Mouse (Mus musculus) c-Kit-positive CD71-positive TER-119-negative erythroid progenitor cells, embryonic 14.5 days (primary cell): Measurements from ENCODE around the gene Pnma1.

Source experiments
- DNase-seq: peaks from one replicate; pipeline ENCODE4 v3.0.0-alpha.2; 2013; ENCODE audit warnings: low read depth

The Pnma1 gene

DNA sequence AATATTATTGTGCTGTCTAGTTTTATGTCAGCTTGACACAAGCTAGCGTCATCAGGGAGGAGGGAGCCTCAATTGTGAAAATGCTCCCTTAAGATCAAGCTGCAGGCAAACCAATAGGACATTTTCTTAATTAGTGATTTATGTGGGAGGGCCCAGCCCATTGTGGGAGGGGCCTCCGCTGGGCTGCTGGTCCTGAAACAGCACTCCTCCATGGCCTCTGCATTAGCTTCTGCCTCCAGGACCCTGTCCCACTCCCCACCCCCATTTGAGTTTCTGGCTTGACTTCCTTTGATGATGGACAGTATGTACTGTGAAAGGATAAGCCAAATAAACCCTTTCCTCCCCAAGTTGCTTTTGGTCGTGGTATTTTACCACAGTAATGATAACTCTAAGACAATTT lies 41.3 kb downstream of the Pnma1 start:
- DNase-seq = no peak

DNA sequence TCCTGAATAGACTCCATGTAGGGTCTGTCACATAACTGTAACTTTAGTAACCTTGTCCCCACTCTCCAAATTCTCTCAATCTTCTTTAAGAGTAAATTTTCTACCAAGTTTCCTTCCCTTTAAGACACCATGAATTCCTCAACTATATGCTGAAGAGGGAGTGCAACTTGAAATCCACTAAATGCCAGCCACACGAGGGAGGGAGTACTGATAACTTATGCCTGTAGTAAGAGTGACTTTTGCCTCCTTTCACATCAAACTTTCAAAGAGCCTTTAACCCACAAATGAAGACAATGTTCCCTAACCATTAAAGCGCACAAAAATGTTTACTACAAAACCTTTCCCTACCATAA lies 46.8 kb downstream of the Pnma1 start:
- DNase-seq = no peak

DNA sequence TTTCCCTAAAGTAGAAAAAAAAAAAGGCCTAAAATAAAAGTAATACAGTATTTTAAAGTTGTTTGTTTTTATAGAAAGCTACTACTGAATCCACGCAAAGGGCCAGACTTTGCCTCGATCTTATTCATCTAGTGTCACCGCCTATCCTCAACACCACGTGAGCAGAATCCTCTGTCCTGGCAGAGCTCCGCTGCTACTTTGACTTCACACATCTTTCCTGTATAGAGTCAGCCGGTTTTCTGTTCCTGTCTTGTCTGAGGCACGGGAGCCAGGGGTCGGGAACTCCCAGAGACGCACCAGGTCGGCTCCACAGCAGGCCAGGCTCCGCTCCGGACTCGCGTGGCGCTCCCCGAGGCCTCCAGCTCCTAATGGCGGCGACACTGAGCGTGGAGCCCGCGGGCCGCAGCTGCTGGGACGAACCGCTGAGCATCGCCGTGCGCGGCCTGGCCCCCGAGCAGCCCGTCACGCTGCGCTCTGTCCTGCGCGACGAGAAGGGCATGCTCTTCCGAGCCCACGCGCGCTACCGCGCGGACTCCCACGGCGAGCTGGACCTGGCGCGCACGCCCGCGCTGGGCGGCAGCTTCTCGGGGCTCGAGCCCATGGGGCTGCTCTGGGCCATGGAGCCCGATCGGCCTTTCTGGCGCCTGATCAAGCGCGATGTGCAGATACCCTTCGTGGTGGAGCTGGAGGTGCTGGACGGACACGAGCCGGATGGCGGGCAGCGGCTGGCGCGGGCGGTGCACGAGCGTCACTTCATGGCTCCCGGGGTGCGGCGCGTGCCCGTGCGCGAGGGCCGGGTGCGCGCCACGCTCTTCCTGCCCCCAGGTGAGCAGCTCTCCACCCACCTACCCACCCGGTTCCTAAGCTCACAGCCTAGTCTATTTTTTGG lies 47.4 kb downstream of the Pnma1 start, which contains the start of gene Acot6:
Gene Acot6, plus strand, starts transcription at position 51 of the 889 bp plus-strand sequence.
- DNase-seq = peak; percentile 55

DNA sequence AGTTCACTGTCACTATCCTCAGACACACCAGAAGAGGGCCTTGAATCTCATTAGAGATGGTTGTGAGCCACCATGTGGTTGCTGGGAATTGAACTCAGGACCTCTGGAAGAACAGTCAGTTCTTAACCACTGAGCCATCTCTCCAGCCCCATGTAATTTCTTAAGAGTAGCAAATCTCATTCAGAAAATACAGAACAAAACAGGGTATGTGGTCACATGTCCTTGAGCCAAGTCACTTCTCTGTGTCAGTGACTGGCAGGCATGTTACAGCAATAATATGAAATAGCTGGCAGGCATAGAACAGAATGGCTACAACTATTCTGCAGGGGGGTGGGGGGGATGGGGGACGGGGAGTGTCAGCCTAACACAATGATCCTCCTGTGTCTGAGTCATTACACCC lies 48.2 kb downstream of the Pnma1 start:
- no peak for DNase-seq

DNA sequence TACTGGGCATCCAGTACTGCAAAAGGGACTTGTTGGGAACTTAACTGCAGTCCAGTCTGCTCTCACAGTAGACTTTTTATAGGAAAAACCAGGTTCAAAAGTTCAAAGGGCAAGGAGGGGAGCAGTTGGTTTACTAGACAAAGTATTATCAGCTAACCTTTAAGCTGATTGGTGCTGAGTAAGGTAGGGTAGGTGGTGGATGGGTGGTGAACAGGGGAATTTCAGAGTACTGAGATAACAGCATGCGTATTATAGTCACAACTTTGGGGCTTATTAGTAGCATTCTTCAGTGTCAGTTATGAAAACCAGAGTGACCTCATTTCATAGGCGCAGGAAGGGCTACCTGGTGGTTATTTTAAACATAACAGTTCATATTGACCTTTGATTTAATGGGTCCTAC lies 48.7 kb downstream of the Pnma1 start:
- no peak for DNase-seq
